Mouse (Mus musculus): ENCODE data around the gene Hnmt.

GRCm38 (mm10) chr2:24050459-24050858, 1.3 kb upstream of the Hnmt start:
- TF ChIP-seq HCFC1 (IDR thresholded peaks at IDR 0.05; ENCODE audit: borderline replicate concordance, insufficient read depth, low read length) (no peak), MAFK (IDR thresholded peaks at IDR 0.05; ENCODE audit: insufficient read depth, low read depth, low read length) (no peak), CHD2 (IDR thresholded peaks at IDR 0.05; ENCODE audit: low read depth, low read length) (no peak), ZNF384 (IDR thresholded peaks at IDR 0.05; ENCODE audit: low read depth, low read length) (no peak), ZC3H11A (IDR thresholded peaks at IDR 0.05; ENCODE audit: borderline replicate concordance, low read depth, low read length) (no peak)

All from ES-E14 (cell line).